Mouse (Mus musculus) heart, embryonic 10.5 days (tissue): ENCODE measurements around the gene Orai1. TPM values are rescaled to one million over a fixed set of nuclear protein-coding genes. Genes with fewer than 3 reads are reported as not detected.

Experiments used
- DNase-seq: peaks from one replicate; pipeline ENCODE4 v3.0.0-alpha.2; 2017; ENCODE audit warnings: low spot score
- H3K27ac ChIP-seq: fragments of 300-500 bp; sonication (generic); 2 replicates; pipeline ENCODE4 v1.5.1; 2016; ENCODE audit warnings: mild to moderate bottlenecking
- H3K27me3 ChIP-seq: fragments of 300-500 bp; sonication (generic); 2 replicates; pipeline ENCODE4 v1.6.1; 2016; ENCODE audit warnings: mild to moderate bottlenecking; ENCODE audit not compliant: poor library complexity, insufficient read depth, severe bottlenecking
- H3K36me3 ChIP-seq: fragments of 300-500 bp; sonication (generic); 2 replicates; pipeline ENCODE4 v1.6.1; 2016; ENCODE audit warnings: mild to moderate bottlenecking, moderate library complexity
- H3K4me1 ChIP-seq: fragments of 300-500 bp; sonication (generic); 2 replicates; pipeline ENCODE4 v1.6.1; 2016; ENCODE audit warnings: mild to moderate bottlenecking
- H3K4me3 ChIP-seq: fragments of 300-500 bp; sonication (generic); 2 replicates; pipeline ENCODE4 v1.5.1; 2016; ENCODE audit warnings: mild to moderate bottlenecking, moderate library complexity
- H3K9me3 ChIP-seq: fragments of 300-500 bp; sonication (generic); 2 replicates; pipeline ENCODE4 v1.6.1; 2016; ENCODE audit warnings: mild to moderate bottlenecking, moderate library complexity
- WGBS: fragments of 180-500 bp; shearing (Covaris S2); methylation state at CpG from one replicate; pipeline ENCODE4 v1.1.7; 2016; 5-methylcytosine and 5-hydroxymethylcytosine counted together
- polyA plus RNA-seq: library from polyadenylated mRNA; unstranded; fragments of >200 nt; fragmentation: Nextera tagmentation; extraction: Ambion mirVana; gene quantifications from 2 replicates; pipeline ENCODE4 v1.2.1, GENCODE M21; 2016

Orai1 gene
- polyA plus RNA-seq, 1 experiment from 2014 or later: 14.4 TPM

DNA sequence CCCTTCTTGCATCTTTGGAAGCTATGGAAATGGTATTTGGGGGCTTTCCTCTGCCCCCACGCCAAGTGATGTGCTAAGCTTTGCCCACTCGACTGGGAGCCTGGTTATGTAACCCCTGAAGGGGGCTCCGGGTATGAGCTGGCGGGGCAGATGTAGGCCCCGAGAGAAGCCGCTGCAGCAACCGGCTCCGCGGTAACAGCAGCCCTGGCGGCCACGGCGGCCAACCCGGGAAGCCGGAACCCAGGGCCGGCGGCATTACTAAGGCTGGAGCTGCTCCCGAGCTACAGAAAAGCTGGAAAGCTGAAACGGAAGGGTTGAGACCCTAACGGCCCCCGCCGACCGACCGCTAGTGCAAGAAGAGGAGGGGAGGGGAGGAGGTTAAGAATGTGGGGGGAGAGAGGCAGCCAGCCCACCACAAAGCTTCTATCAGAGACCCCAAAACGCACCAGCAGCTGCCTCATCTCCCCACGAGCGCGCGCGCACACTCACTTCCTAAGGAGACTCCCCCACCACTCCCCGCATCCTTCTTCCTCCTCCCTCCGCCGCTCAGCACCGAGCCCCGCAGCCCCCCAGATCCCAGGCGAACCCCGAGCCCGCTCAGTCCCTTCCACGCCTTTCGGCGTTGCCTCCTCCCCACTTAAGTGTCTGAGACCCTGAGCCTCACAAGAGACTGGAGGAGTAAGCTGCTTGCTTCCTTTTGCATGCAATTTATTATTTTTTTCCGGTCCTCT is 26.7 kb upstream of the Orai1 start:
- Histone ChIP-seq H3K27ac (peak overlapping the region; percentile 99), H3K27me3 (no peaks in the 10 kb centered on the region), H3K4me1 (peaks cover 59% of the 10 kb centered on the region), H3K36me3 (0 out of 2 replicates have a peak, but pooled peaks cover 9% of the 10 kb centered on the region), H3K4me3 (peak overlapping the region; percentile 66), H3K9me3 (no peaks in the 10 kb centered on the region)
- under 1% methylated on average over 41 of the region's 41 CpGs for WGBS
- no peak for DNase-seq

- peak; percentile 87 for DNase-seq
- Histone ChIP-seq H3K9me3 (no peaks in the 10 kb centered on the region), H3K27me3 (no peaks in the 10 kb centered on the region), H3K4me1 (peaks cover 60% of the 10 kb centered on the region), H3K27ac (peak overlapping the region; percentile 99), H3K4me3 (peak overlapping the region; percentile 66), H3K36me3 (0 out of 2 replicates have a peak, but pooled peaks cover 2% of the 10 kb centered on the region)
- WGBS: under 1% methylated on average over 37 of the region's 39 CpGs
Measured at GRCm38 (mm10) chr5:122989001-122989525, 25.8 kb upstream of the Orai1 start.

DNA sequence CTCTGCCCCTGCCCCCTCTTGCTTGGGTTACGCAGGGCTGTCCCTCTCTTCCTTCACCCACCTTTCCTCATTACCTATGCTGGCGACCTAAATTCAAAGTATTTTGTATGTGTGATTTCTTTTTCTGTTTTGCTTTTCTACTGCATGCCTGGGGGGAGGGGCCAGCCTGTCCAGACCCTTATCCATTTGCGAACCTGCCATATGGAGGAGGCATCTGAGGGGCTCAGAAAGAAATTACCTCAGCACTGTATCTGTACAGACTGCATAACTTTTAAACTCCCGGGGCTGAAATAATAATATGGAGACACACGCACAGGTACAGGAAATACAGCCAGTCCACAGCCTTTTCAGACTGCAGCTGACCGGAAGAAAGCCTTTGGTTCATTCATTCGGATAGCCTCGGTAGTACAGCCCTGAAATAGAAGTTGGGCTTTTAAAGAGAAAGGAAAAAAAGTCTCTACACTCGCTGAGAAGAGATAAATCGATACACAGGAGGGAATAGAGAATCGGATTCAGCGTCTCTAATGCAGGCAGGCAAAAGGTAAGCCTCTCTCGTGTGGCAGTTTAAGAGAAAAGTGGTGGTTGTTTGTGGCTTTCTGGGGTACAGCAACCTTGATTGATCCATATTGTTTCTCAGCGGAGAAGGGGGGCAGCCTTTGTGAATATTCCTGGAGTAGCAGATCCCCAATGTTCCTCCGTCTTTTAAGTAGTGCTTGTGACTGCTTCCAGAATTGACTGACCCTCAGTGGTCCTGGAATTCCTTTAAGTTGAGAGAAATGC is 25.1 kb upstream of the Orai1 start, which contains the start of gene Kdm2b:
Kdm2b (minus strand) TSS at position 273 of the 780 bp plus-strand sequence.
- Histone ChIP-seq H3K4me1 (peaks cover 63% of the 10 kb centered on the region), H3K36me3 (no peaks in the 10 kb centered on the region), H3K27ac (peak within 1 kb of the TSS; percentile 99), H3K4me3 (peak within 1 kb of the TSS; percentile 66), H3K9me3 (no peaks in the 10 kb centered on the region), H3K27me3 (no peaks in the 10 kb centered on the region)
- no peak for DNase-seq
- 1% methylated on average over 15 of the region's 15 CpGs for WGBS

DNA sequence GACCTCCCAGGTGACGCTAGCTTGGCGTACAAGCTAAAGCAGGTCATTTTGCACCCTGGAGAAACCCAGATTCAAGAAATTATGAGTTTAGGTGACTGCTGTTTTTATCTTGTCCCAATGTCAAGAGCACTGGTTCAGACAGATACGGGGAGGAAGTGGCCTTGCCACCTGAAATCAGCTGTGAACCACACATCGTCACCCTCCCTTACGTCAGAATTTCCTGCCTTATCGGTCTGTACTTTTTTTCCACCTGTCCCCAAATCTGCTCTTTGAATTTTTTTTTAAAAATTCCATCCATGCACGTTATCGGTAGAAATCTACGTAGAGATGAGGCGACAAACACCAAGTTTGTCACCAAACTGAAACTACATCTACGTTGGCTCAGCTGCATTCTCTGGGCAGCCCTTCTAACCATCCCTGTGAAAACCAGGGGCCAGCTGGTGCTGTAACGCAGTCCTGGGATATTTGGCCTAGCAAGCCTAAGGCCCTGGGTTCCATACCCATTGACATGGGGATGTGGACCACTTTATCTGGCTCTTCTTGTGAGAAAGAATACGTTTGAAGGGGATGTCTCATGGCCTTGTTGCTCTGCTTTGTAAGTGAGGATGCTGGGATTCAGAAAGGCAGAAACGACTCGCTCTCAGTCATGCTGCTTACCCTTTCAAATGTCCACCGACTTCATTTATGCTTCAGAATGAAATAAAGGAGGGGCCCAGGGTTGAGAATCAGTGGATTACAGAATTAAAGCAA is 24.3 kb upstream of the Orai1 start:
- no peaks in the 10 kb centered on the region for H3K9me3 ChIP-seq
- H3K4me3 ChIP-seq: peak overlapping the region; percentile 66
- H3K4me1 ChIP-seq: peaks cover 65% of the 10 kb centered on the region
- no peaks in the 10 kb centered on the region for H3K36me3 ChIP-seq
- no peak for DNase-seq
- peak overlapping the region; percentile 99 for H3K27ac ChIP-seq
- WGBS: 5% methylated on average over 16 of the region's 16 CpGs
- H3K27me3 ChIP-seq: no peaks in the 10 kb centered on the region

DNA sequence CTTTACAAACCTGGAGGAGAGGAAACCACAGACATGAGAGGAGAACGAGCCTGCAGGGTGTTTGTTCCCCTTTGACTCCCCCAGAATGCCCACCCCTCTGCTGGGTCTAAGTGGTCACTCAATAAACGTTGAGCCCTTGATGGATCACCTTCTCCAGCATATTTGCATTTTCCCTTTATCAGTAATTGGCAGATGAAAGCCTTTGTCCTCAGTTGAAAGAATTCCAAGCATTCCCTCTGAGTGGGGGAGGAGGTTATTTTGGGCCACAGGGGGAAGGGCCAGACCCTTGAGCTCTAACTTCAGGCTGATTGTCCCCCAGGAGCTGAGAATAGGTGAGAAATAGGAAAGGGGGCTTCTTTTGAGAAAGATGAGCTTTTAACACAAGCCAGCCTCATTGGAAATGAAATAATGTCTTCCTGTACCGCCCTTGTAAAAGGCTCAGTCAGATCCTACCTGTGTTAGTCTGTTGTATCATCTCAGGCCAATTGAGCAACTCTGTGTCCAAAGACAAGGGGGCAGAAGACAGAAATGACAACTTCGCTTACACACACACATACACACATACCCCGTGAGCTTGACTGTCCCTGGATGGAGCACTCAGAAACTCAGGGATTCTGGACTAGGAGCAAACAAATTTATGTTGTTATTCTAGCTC is 23.4 kb upstream of the Orai1 start:
- 12% methylated on average over 5 of the region's 5 CpGs for WGBS
- Histone ChIP-seq H3K27me3 (no peaks in the 10 kb centered on the region), H3K36me3 (no peaks in the 10 kb centered on the region), H3K9me3 (no peaks in the 10 kb centered on the region), H3K27ac (peak overlapping the region; percentile 99), H3K4me1 (peaks cover 56% of the 10 kb centered on the region), H3K4me3 (peak overlapping the region; percentile 66)
- no peak for DNase-seq

- Histone ChIP-seq H3K36me3 (peaks cover 9% of the 10 kb centered on the region), H3K4me1 (peaks cover 45% of the 10 kb centered on the region), H3K9me3 (no peaks in the 10 kb centered on the region), H3K27me3 (no peaks in the 10 kb centered on the region), H3K27ac (peak overlapping the region; percentile 83; the same call in 1 of the 2 replicates), H3K4me3 (no peak overlapping the region)
- DNase-seq: no peak
- 57% methylated on average over 2 of the region's 2 CpGs for WGBS
Measured at GRCm38 (mm10) chr5:122993811-122994210, 21.1 kb upstream of the Orai1 start.

- Histone ChIP-seq H3K4me3 (peak overlapping the region; percentile 37; the same call in 1 of the 2 replicates), H3K9me3 (no peaks in the 10 kb centered on the region), H3K27ac (peak overlapping the region; percentile 83), H3K36me3 (peaks cover 12% of the 10 kb centered on the region), H3K4me1 (peaks cover 50% of the 10 kb centered on the region), H3K27me3 (no peaks in the 10 kb centered on the region)
- 14% methylated on average over 5 of the region's 5 CpGs for WGBS
- DNase-seq: peak; percentile 96
Measured at GRCm38 (mm10) chr5:122994303-122994846, 20.5 kb upstream of the Orai1 start.

- Histone ChIP-seq H3K4me1 (peaks cover 47% of the 10 kb centered on the region), H3K27ac (peak overlapping the region; percentile 83), H3K36me3 (peaks cover 12% of the 10 kb centered on the region), H3K27me3 (no peaks in the 10 kb centered on the region), H3K9me3 (no peaks in the 10 kb centered on the region), H3K4me3 (peak overlapping the region; percentile 37; the same call in 1 of the 2 replicates)
- WGBS: 0% methylated on average over 1 of the region's 1 CpGs
- DNase-seq: no peak
Measured at GRCm38 (mm10) chr5:122994910-122995309, 20.0 kb upstream of the Orai1 start.

- Histone ChIP-seq H3K36me3 (peaks cover 12% of the 10 kb centered on the region), H3K4me1 (peaks cover 23% of the 10 kb centered on the region), H3K27ac (no peak overlapping the region), H3K9me3 (no peaks in the 10 kb centered on the region), H3K4me3 (no peak overlapping the region), H3K27me3 (no peaks in the 10 kb centered on the region)
- DNase-seq: no peak
- WGBS: 85% methylated on average over 18 of the region's 18 CpGs
Measured at GRCm38 (mm10) chr5:122997205-122998204, 17.4 kb upstream of the Orai1 start.

- Histone ChIP-seq H3K36me3 (peaks cover 12% of the 10 kb centered on the region), H3K4me1 (peaks cover 11% of the 10 kb centered on the region), H3K4me3 (no peak overlapping the region), H3K9me3 (no peaks in the 10 kb centered on the region), H3K27me3 (no peaks in the 10 kb centered on the region), H3K27ac (no peak overlapping the region)
- 69% methylated on average over 1 of the region's 1 CpGs for WGBS
- DNase-seq: no peak
Measured at GRCm38 (mm10) chr5:123000901-123001300, 14.0 kb upstream of the Orai1 start.
